Mouse (Mus musculus): ENCODE results near the gene Kif21b. TPM values are rescaled to one million over a fixed set of nuclear protein-coding genes. Genes with fewer than 3 reads are reported as not detected.

Kif21b gene
- not detected for polyA plus RNA-seq (2014; fragmentation: Illumina TruSeq; extraction: RNeasy Lipid Tissue Mini Kit (QIAGEN cat#74804); ENCODE audit: low read depth, low replicate concordance)

GRCm38 (mm10) chr1:136130951-136131558 is at the start of gene Kif21b:
Kif21b (plus strand) TSS chr1:136131389.

GRCm38 (mm10) chr1:136212803-136213202 is 81.6 kb downstream of the Kif21b start, which contains the start of gene Mroh3:
Mroh3 (minus strand) TSS chr1:136212828.

Other genes with a start within 250 kb of the Kif21b start
- not detected for gene Pkp1, start 212.2 kb upstream of the Kif21b start, polyA plus RNA-seq (2014; fragmentation: Illumina TruSeq; extraction: RNeasy Lipid Tissue Mini Kit (QIAGEN cat#74804); ENCODE audit: low read depth, low replicate concordance)
- not detected for gene Igfn1, start 125.0 kb upstream of the Kif21b start, polyA plus RNA-seq (2014; fragmentation: Illumina TruSeq; extraction: RNeasy Lipid Tissue Mini Kit (QIAGEN cat#74804); ENCODE audit: low read depth, low replicate concordance)
- 6.1 TPM for gene Tmem9, start 123.2 kb upstream of the Kif21b start, polyA plus RNA-seq (2014; fragmentation: Illumina TruSeq; extraction: RNeasy Lipid Tissue Mini Kit (QIAGEN cat#74804); ENCODE audit: low read depth, low replicate concordance)
- gene Ascl5, start 80.6 kb upstream of the Kif21b start, polyA plus RNA-seq (2014; fragmentation: Illumina TruSeq; extraction: RNeasy Lipid Tissue Mini Kit (QIAGEN cat#74804); ENCODE audit: low read depth, low replicate concordance), result not detected
- not detected for gene Cacna1s, start 78.6 kb upstream of the Kif21b start, polyA plus RNA-seq (2014; fragmentation: Illumina TruSeq; extraction: RNeasy Lipid Tissue Mini Kit (QIAGEN cat#74804); ENCODE audit: low read depth, low replicate concordance)
- gene Mroh3, start 81.4 kb downstream of the Kif21b start, polyA plus RNA-seq (2014; fragmentation: Illumina TruSeq; extraction: RNeasy Lipid Tissue Mini Kit (QIAGEN cat#74804); ENCODE audit: low read depth, low replicate concordance), result not detected
- 1.5 TPM for gene Inava, start 102.9 kb downstream of the Kif21b start, polyA plus RNA-seq (2014; fragmentation: Illumina TruSeq; extraction: RNeasy Lipid Tissue Mini Kit (QIAGEN cat#74804); ENCODE audit: low read depth, low replicate concordance)
- gene Gpr25, start 129.5 kb downstream of the Kif21b start, polyA plus RNA-seq (2014; fragmentation: Illumina TruSeq; extraction: RNeasy Lipid Tissue Mini Kit (QIAGEN cat#74804); ENCODE audit: low read depth, low replicate concordance), result not detected
- gene Camsap2, start 214.7 kb downstream of the Kif21b start, polyA plus RNA-seq (2014; fragmentation: Illumina TruSeq; extraction: RNeasy Lipid Tissue Mini Kit (QIAGEN cat#74804); ENCODE audit: low read depth, low replicate concordance), result 54.1 TPM